Mouse (Mus musculus): ENCODE data around the gene 4930522H14Rik.

DNA sequence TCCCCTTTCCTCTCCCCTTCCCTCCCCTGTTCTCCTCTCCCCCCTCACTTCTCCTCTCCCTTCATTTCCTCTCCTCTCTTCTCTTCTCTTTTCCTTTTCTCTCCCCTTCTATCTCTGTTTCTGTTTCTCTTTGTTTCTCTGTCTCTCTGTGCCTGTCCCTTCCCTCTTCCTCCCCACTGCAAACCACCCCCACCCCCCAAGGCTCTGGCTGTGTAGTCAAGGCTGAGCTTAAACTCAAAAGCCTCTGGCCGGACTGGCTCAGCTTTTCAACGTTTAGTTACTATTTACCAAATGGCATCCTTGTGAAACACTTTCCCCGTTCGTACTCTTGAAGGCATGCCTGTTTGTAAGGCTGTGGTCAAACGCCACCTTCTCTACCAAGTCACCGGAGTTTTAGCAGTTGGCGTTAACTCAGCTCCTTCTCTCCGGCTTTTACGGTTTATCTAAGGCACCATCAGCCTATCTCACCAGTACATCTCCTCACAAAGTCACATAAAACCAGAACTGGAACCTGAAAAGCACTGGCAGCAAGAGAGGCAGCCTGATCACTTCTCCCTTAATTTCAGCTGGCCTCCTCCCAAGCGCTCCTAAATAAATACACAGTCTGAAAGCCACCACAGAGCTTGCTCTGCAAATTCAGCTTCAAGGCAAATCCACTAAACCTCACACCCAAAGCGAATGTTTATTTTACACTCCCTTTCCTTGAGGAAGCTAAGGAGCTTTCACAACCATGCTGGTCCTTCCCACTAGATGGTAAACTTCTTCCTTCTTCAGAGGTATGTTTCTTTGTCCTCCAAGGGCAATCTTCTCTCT is 19.4 kb upstream of the 4930522H14Rik start:
- TF ChIP-seq CTCF (IDR thresholded peaks at IDR 0.05; ENCODE audit: low read depth) (no peak), EP300 (IDR thresholded peaks at IDR 0.05; ENCODE audit: low read depth) (no peak)
